Mouse (Mus musculus) neural tube, embryonic 14.5 days (tissue): ENCODE measurements around the gene Ppdpf. TPM values are rescaled to one million over a fixed set of nuclear protein-coding genes. Genes with fewer than 3 reads are reported as not detected.
A peak's percentile ranks its signal among the peaks of the same experiment; 100 is the strongest.
"Not testable (repeated sequence)": the region's sequence is repeated elsewhere in the genome, so short reads cannot be mapped to it uniquely, and the experiment has no call there.

Experiments used
- ATAC-seq: fragments of 200-750 bp; cut with Nextera tagmentation; 2 replicates; pipeline ENCODE4 v1.8.0; 2017; ENCODE audit warnings: low read depth, mild to moderate bottlenecking, moderate TSS enrichment, moderate library complexity
- H3K27ac ChIP-seq: fragments of 300-500 bp; sonication (generic); 2 replicates; pipeline ENCODE4 v1.5.1; 2014; ENCODE audit warnings: low read depth, mild to moderate bottlenecking, control low read depth, low read length, moderate library complexity, mixed read lengths
- H3K27me3 ChIP-seq: fragments of 300-500 bp; sonication (generic); 2 replicates; pipeline ENCODE4 v1.6.1; 2014; ENCODE audit warnings: low read length; ENCODE audit not compliant: control insufficient read depth, insufficient read depth
- H3K36me3 ChIP-seq: fragments of 300-500 bp; sonication (generic); 2 replicates; pipeline ENCODE4 v1.6.1; 2014; ENCODE audit warnings: low read length, mixed read lengths; ENCODE audit not compliant: control insufficient read depth, insufficient read depth
- H3K4me1 ChIP-seq: fragments of 300-500 bp; sonication (generic); 2 replicates; pipeline ENCODE4 v1.6.1; 2014; ENCODE audit warnings: low read length; ENCODE audit not compliant: control insufficient read depth, insufficient read depth
- H3K4me2 ChIP-seq: fragments of 300-500 bp; sonication (generic); 2 replicates; pipeline ENCODE4 v1.6.1; 2014; ENCODE audit warnings: mild to moderate bottlenecking, low read depth, low read length, control low read depth
- H3K4me3 ChIP-seq: fragments of 300-500 bp; sonication (generic); 2 replicates; pipeline ENCODE4 v1.5.1; 2014; ENCODE audit warnings: low read depth, low read length, control low read depth, mixed read lengths
- H3K9ac ChIP-seq: fragments of 300-500 bp; sonication (generic); replicated peaks from 2 replicates; pipeline ENCODE4 v1.6.1; 2014; ENCODE audit warnings: low read depth, mild to moderate bottlenecking, control low read depth, low read length, mixed read lengths
- H3K9me3 ChIP-seq: fragments of 300-500 bp; sonication (generic); 2 replicates; pipeline ENCODE4 v1.6.1; 2016; ENCODE audit warnings: low read length; ENCODE audit not compliant: control insufficient read depth
- WGBS: fragments of 180-500 bp; shearing (Covaris S2); extraction: QIAGEN DNeasy Blood & Tissue Kit; methylation state at CpG from one replicate; pipeline ENCODE4 v1.1.7; 2014; 5-methylcytosine and 5-hydroxymethylcytosine counted together
- polyA plus RNA-seq: library from polyadenylated mRNA; unstranded; fragments of >200 nt; fragmentation: Nextera tagmentation; extraction: Ambion mirVana; gene quantifications from 2 replicates; pipeline ENCODE4 v1.2.1, GENCODE M21; 2014

Gene Ppdpf
- polyA plus RNA-seq, 1 experiment from 2014 or later, result 445 TPM

- Histone ChIP-seq H3K36me3 (no peaks in the 10 kb centered on the region), H3K4me2 (no peak overlapping the region), H3K27me3 (no peaks in the 10 kb centered on the region), H3K27ac (no peak overlapping the region), H3K4me1 (no peaks in the 10 kb centered on the region), H3K9me3 (no peaks in the 10 kb centered on the region), H3K4me3 (no peak overlapping the region), H3K9ac (no peak overlapping the region)
- ATAC-seq, result no peak
- 87% methylated on average over 3 of the region's 3 CpGs for WGBS
These were observed 12.4 kb upstream of the Ppdpf start for GRCm38 (mm10) chr2:181174646-181175045.

DNA sequence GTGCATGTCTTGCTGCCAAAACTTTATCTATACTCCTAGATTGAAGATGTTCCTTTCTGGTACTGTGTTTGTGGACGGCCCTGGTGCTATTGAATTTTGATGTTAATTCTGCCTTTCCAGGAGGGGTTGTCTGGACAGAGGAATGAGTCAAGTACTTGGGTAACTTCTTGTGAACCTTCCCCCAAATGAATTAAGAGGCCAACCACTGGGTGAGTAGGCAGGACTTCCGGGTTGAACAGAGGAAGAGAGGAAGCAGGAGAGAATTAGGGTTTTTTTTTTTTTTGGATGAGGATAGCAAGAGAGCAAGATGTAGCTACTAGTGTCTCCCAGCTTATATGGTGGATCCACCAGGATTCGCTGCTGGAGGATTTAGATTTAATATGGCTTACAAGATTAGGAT is 9.0 kb upstream of the Ppdpf start:
- Histone ChIP-seq H3K9ac (no peak overlapping the region), H3K4me1 (no peaks in the 10 kb centered on the region), H3K4me2 (no peak overlapping the region), H3K4me3 (no peak overlapping the region), H3K36me3 (no peaks in the 10 kb centered on the region), H3K9me3 (no peaks in the 10 kb centered on the region), H3K27ac (no peak overlapping the region), H3K27me3 (no peaks in the 10 kb centered on the region)
- ATAC-seq, result no peak
- 87% methylated on average over 3 of the region's 3 CpGs for WGBS

- Histone ChIP-seq H3K4me3 (no peak overlapping the region), H3K9me3 (no peaks in the 10 kb centered on the region), H3K9ac (no peak overlapping the region), H3K27ac (no peak overlapping the region), H3K36me3 (no peaks in the 10 kb centered on the region), H3K4me2 (no peak overlapping the region), H3K4me1 (no peaks in the 10 kb centered on the region), H3K27me3 (no peaks in the 10 kb centered on the region)
- ATAC-seq, result no peak
- WGBS, result 94% methylated on average over 5 of the region's 5 CpGs
These were observed 8.6 kb upstream of the Ppdpf start for GRCm38 (mm10) chr2:181178471-181178870.

DNA sequence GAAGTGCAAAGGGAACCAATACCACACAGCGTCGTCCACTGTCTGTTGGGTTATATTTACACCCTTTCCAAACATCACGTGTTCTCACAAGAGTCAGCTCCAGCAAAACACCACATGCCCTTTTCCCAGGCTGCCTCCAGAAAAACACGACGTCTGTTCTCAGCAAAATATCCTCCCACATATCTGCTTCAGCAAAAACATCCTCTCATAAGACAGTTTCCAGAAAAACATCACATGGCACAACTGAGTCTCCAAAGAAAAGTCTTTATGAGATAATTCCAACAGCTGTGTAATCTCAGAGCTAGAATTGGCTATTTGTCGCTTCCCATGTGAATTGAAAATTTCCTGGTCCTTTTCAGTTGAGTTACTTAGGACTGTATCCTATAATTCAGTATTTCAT is 6.1 kb upstream of the Ppdpf start:
- Histone ChIP-seq H3K4me2 (no peak overlapping the region), H3K4me1 (no peaks in the 10 kb centered on the region), H3K4me3 (no peak overlapping the region), H3K9ac (no peak overlapping the region), H3K27me3 (no peaks in the 10 kb centered on the region), H3K36me3 (no peaks in the 10 kb centered on the region), H3K27ac (no peak overlapping the region), H3K9me3 (no peaks in the 10 kb centered on the region)
- WGBS, result 83% methylated on average over 6 of the region's 6 CpGs
- no peak for ATAC-seq

- peak; percentile 86 for ATAC-seq
- H3K4me2 ChIP-seq, result peak overlapping the region; percentile 74
- H3K9me3 ChIP-seq, result no peaks in the 10 kb centered on the region
- 0 out of 2 replicates have a peak, but pooled peaks cover 6% of the 10 kb centered on the region for H3K36me3 ChIP-seq
- peak overlapping the region; percentile 57 for H3K4me3 ChIP-seq
- H3K9ac ChIP-seq, result peak overlapping the region; percentile 93
- H3K27me3 ChIP-seq, result no peaks in the 10 kb centered on the region
- H3K27ac ChIP-seq, result peak overlapping the region; percentile 93
- under 1% methylated on average over 14 of the region's 14 CpGs for WGBS
- peaks cover 4% of the 10 kb centered on the region; the same call in 1 of the 2 replicates for H3K4me1 ChIP-seq
These were observed 412 bp upstream of the Ppdpf start for GRCm38 (mm10) chr2:181186635-181187034.

GRCm38 (mm10) chr2:181188681-181189080 is 1.6 kb downstream of the Ppdpf start:
- Histone ChIP-seq H3K27ac (no peak overlapping the region), H3K4me2 (peak overlapping the region; percentile 74), H3K36me3 (0 out of 2 replicates have a peak, but pooled peaks cover 6% of the 10 kb centered on the region), H3K27me3 (no peaks in the 10 kb centered on the region), H3K4me3 (peak overlapping the region; percentile 57; the same call in 1 of the 2 replicates), H3K4me1 (peaks cover 4% of the 10 kb centered on the region; the same call in 1 of the 2 replicates), H3K9me3 (no peaks in the 10 kb centered on the region), H3K9ac (0 out of 2 replicates have a peak overlapping the region, but pooled peaks have one; percentile 4)
- ATAC-seq, result no peak
- 71% methylated on average over 2 of the region's 2 CpGs for WGBS

DNA sequence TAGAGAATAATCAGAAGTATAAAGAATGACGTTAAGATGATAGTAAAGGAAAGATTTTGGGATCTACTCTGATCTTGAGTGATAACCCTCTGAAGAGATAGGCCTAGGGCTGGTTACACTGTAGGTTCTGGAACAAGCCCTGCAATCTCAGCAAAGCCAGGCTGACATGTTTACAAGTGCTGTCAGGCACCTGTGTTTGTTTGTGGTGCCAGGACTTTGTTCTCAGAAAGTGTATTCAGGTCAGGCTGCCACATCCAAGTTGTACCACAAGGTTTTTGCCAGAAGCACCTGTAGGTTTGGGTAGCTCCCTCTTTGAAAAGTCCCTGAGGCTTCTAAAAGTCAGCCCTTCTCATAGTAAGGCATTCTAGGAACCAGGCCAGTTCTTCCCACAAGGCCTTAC is 2.3 kb downstream of the Ppdpf start:
- Histone ChIP-seq H3K4me3 (no peak overlapping the region), H3K9me3 (no peaks in the 10 kb centered on the region), H3K4me2 (no peak overlapping the region), H3K4me1 (peaks cover 4% of the 10 kb centered on the region; the same call in 1 of the 2 replicates), H3K27ac (no peak overlapping the region), H3K36me3 (0 out of 2 replicates have a peak, but pooled peaks cover 6% of the 10 kb centered on the region), H3K9ac (no peak overlapping the region), H3K27me3 (no peaks in the 10 kb centered on the region)
- 97% methylated on average over 1 of the region's 1 CpGs for WGBS
- no peak for ATAC-seq

GRCm38 (mm10) chr2:181191385-181191784 is 4.3 kb downstream of the Ppdpf start:
- not testable (repeated sequence) for H3K9ac ChIP-seq, H3K27me3 ChIP-seq, H3K9me3 ChIP-seq, ATAC-seq, H3K4me2 ChIP-seq, H3K36me3 ChIP-seq, H3K4me1 ChIP-seq, H3K4me3 ChIP-seq, H3K27ac ChIP-seq
- WGBS, result 86% methylated on average over 4 of the region's 4 CpGs

- Histone ChIP-seq H3K4me2 (no peak overlapping the region), H3K4me3 (no peak overlapping the region), H3K27ac (no peak overlapping the region), H3K9me3 (no peaks in the 10 kb centered on the region), H3K36me3 (0 out of 2 replicates have a peak, but pooled peaks cover 6% of the 10 kb centered on the region), H3K9ac (no peak overlapping the region), H3K4me1 (peaks cover 4% of the 10 kb centered on the region; the same call in 1 of the 2 replicates), H3K27me3 (no peaks in the 10 kb centered on the region)
- 48% methylated on average over 4 of the region's 4 CpGs for WGBS
- ATAC-seq, result no peak
These were observed 4.9 kb downstream of the Ppdpf start for GRCm38 (mm10) chr2:181191936-181192335.
